Mouse (Mus musculus) bone marrow, adult 2 months (tissue): ENCODE measurements around the gene Lin28b. TPM values are rescaled to one million over a fixed set of nuclear protein-coding genes. Genes with fewer than 3 reads are reported as not detected.

ENCODE experiments used
- H3K27ac ChIP-seq: fragments of 200-500 bp; 2 replicates; pipeline ENCODE4 v1.5.1; 2012; ENCODE audit warnings: low read depth, mild to moderate bottlenecking, control low read depth, inconsistent platforms, low read length; ENCODE audit not compliant: control insufficient read depth, poor library complexity, insufficient read depth
- H3K4me1 ChIP-seq: fragments of 200-500 bp; 2 replicates; pipeline ENCODE4 v1.6.1; 2011; ENCODE audit warnings: low read length; ENCODE audit not compliant: control insufficient read depth, insufficient read depth
- H3K4me3 ChIP-seq: fragments of 200-500 bp; replicated peaks from 2 replicates; pipeline ENCODE3; 2011; ENCODE audit warnings: mild to moderate bottlenecking, low read depth, low read length, control low read depth; ENCODE audit not compliant: control insufficient read depth
- CTCF ChIP-seq: fragments of 200-500 bp; IDR thresholded peaks from 2 replicates; pipeline ENCODE4 v1.5.1; 2011; ENCODE audit warnings: low read length, control low read depth; ENCODE audit not compliant: control insufficient read depth, insufficient read depth
- POLR2A ChIP-seq: fragments of 200-500 bp; IDR thresholded peaks from 2 replicates; pipeline ENCODE4 v1.6.1; 2011; ENCODE audit warnings: low read depth, mild to moderate bottlenecking, control low read depth, low read length, borderline replicate concordance; ENCODE audit not compliant: control insufficient read depth
- WGBS: fragments of 180-500 bp; shearing (Covaris S2); methylation state at CpG from one replicate; pipeline ENCODE4 v1.1.7; 2018; 5-methylcytosine and 5-hydroxymethylcytosine counted together
- polyA plus RNA-seq: library from polyadenylated mRNA; stranded (reverse); fragments of >200 nt; gene quantifications from 2 replicates; pipeline ENCODE4 v1.2.4, GENCODE M21; 2011; ENCODE audit warnings: low replicate concordance; ENCODE audit not compliant: missing spikeins, insufficient read depth, insufficient read length

The Lin28b gene
- polyA plus RNA-seq, 1 experiment: 0.40 TPM

GRCm38 (mm10) chr10:45446625-45447024, 39.6 kb downstream of the Lin28b start:
- Histone ChIP-seq H3K27ac (no peak overlapping the region), H3K4me1 (no peaks in the 10 kb centered on the region), H3K4me3 (no peak overlapping the region)
- TF ChIP-seq CTCF (no peak), POLR2A (no peak)

- no peak overlapping the region for H3K4me3 ChIP-seq
- H3K4me1 ChIP-seq: no peaks in the 10 kb centered on the region
- 24% methylated on average over 8 of the region's 8 CpGs for WGBS
- no peak for TF ChIP-seq POLR2A
- TF ChIP-seq CTCF: no peak
- no peak overlapping the region for H3K27ac ChIP-seq
Observed at GRCm38 (mm10) chr10:45446215-45446614, 40.0 kb downstream of the Lin28b start.

- TF ChIP-seq CTCF: no peak
- no peak for TF ChIP-seq POLR2A
- H3K4me3 ChIP-seq: no peak overlapping the region
- H3K4me1 ChIP-seq: no peaks in the 10 kb centered on the region
- H3K27ac ChIP-seq: no peak overlapping the region
- WGBS: 74% methylated on average over 1 of the region's 1 CpGs
Observed at GRCm38 (mm10) chr10:45422372-45422771, 63.8 kb downstream of the Lin28b start.

- no peaks in the 10 kb centered on the region for H3K4me1 ChIP-seq
- WGBS: 78% methylated on average over 5 of the region's 5 CpGs
- no peak overlapping the region for H3K27ac ChIP-seq
- no peak for TF ChIP-seq CTCF
- H3K4me3 ChIP-seq: no peak overlapping the region
Observed at GRCm38 (mm10) chr10:45412144-45412543, 74.1 kb downstream of the Lin28b start.

DNA sequence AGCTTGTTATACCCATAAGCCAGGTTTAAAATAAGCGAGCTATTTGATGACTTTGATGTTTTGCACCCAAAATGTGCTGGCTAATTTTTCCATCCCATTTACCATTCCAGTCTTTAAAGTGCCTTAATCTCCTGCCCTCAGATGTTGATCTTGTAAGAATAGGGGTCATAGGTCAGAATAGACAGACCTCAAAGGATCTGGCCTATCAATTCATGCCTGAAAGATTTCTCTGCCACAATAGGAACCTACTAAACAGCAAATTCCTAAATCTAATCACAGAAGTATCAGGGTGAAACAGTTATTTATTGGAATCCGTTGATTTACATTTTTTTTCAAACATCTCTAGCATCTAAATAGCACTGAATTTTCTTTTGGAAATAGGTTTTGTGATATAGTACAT, 74.5 kb downstream of the Lin28b start:
- H3K27ac ChIP-seq: no peak overlapping the region
- 77% methylated on average over 2 of the region's 2 CpGs for WGBS
- no peak for TF ChIP-seq POLR2A
- TF ChIP-seq CTCF: no peak
- H3K4me3 ChIP-seq: no peak overlapping the region
- H3K4me1 ChIP-seq: no peaks in the 10 kb centered on the region

GRCm38 (mm10) chr10:45410624-45411341, 75.4 kb downstream of the Lin28b start:
- Histone ChIP-seq H3K4me3 (no peak overlapping the region), H3K4me1 (no peaks in the 10 kb centered on the region), H3K27ac (no peak overlapping the region)
- WGBS: 73% methylated on average over 10 of the region's 10 CpGs
- no peak for TF ChIP-seq CTCF
- TF ChIP-seq POLR2A: no peak

GRCm38 (mm10) chr10:45399702-45400243, 86.4 kb downstream of the Lin28b start:
- Histone ChIP-seq H3K27ac (no peak overlapping the region), H3K4me3 (no peak overlapping the region), H3K4me1 (no peaks in the 10 kb centered on the region)
- 82% methylated on average over 7 of the region's 7 CpGs for WGBS
- TF ChIP-seq CTCF: no peak
- TF ChIP-seq POLR2A: no peak

DNA sequence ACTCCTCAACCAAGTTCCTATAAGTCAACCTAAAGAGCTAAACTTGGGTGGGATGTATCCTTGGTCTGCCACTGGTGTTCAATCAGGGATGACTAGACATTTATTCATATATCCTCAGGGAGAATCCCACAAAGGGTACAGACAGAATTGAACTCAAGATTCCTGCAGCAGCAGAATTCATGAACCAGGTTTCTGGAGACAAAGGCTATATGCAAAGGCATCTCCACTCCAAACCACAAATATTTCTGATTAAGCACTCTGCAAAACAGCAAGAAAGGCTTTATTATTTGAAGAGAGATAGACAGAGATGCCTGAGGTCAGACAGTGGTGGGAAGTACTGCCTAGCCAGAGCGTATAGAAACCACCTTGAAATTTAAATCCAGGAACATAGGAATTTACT, 88.0 kb downstream of the Lin28b start:
- Histone ChIP-seq H3K27ac (no peak overlapping the region), H3K4me3 (no peak overlapping the region), H3K4me1 (no peaks in the 10 kb centered on the region)
- TF ChIP-seq CTCF (no peak), POLR2A (no peak)
- 82% methylated on average over 1 of the region's 1 CpGs for WGBS

GRCm38 (mm10) chr10:45382637-45382958, 103.6 kb downstream of the Lin28b start:
- TF ChIP-seq POLR2A (no peak), CTCF (no peak)
- WGBS: 58% methylated on average over 3 of the region's 3 CpGs
- no peak overlapping the region for H3K4me3 ChIP-seq
- no peak overlapping the region for H3K27ac ChIP-seq
- H3K4me1 ChIP-seq: no peaks in the 10 kb centered on the region
